Mouse (Mus musculus) layer of hippocampus, adult 9-10 months (tissue): ENCODE results near the gene Serpini1.
A peak's percentile ranks its signal among the peaks of the same experiment; 100 is the strongest.

ENCODE experiments used
- DNase-seq: peaks from one replicate; pipeline ENCODE4 v3.0.0; 2022; ENCODE audit warnings: low spot score

Serpini1 gene

GRCm38 (mm10) chr3:75557292-75557691 lies at the start of gene Serpini1:
Serpini1 (plus strand) TSS chr3:75557547.
- DNase-seq = peak; percentile 86

GRCm38 (mm10) chr3:75517631-75518250 lies 39.6 kb upstream of the Serpini1 start:
- peak; percentile 36 for DNase-seq

DNA sequence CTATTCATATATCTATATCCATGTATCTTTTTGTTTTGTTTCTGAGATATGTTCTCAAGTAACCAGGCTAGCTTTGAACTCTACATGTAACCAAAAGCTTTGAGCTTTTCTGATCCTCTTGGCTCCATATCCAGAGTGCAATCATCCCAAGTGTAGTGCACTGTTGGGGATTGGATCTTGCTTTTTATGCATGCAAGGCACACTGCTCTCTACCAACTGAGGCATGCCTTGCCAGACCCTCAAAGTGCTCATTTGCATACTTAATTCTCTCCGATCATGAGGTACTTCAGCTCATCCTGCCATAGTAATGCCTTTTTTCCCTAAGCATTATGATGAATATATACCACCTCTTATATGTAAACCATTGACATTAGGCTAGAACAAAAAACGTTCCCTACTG lies 36.0 kb upstream of the Serpini1 start:
- no peak for DNase-seq

DNA sequence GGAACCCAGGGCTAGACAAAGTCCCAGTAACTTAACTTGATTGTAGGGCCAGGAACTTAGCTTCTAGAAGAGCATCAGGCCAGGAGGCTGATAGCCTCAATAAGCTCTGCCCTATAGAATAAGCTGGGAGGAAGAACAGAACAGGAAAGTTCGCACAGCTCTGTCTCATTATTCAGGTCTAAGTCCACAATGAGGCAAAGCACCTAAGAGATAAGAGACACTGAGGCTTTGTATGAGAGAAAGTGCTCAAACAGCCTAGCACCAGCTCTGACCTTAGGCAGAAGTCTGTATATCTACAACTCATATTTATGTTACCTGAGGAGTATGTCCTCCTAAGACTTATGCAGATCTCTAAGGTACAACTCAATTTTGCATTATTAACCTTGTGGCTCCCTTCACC lies 34.8 kb upstream of the Serpini1 start:
- DNase-seq = no peak

- no peak for DNase-seq
Observed at GRCm38 (mm10) chr3:75531074-75531473, 26.3 kb upstream of the Serpini1 start.

DNA sequence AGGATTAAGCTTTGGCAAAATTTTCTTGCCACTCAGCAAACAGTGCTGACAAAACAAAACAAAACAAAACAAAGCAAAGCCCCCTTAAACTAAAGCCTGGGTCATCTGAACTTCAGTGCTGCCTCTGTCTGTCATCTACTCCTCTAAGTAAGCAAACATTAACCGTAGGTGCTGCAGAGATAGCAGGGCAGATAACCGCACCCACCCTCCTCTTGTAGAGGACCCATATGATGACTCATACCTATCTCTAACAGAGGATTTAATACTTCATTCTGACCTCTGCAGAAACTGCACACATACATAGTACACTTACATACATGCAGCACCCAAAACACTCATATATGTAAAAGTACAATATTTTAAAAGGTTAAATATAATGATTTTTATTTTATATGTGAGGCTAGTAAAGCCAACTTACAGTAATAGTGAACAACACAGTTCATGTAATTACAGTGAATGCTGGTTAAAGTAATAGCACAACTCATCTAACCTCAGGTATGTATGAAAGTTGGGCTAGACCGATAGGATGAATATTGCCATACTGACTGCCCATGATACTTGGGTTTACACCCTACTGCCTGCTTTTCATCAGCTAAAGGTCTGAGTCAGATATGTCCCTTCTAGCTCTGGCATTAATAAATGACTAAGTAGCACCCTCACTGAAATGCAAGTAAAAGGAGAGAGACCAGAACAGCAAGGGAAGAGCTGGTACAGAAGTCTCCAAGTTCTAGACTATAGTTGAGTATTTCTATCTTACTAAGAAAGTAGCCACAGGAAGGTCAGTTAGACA lies 23.1 kb upstream of the Serpini1 start:
- DNase-seq = no peak

- no peak for DNase-seq
Observed at GRCm38 (mm10) chr3:75541259-75541658, 16.1 kb upstream of the Serpini1 start.

DNA sequence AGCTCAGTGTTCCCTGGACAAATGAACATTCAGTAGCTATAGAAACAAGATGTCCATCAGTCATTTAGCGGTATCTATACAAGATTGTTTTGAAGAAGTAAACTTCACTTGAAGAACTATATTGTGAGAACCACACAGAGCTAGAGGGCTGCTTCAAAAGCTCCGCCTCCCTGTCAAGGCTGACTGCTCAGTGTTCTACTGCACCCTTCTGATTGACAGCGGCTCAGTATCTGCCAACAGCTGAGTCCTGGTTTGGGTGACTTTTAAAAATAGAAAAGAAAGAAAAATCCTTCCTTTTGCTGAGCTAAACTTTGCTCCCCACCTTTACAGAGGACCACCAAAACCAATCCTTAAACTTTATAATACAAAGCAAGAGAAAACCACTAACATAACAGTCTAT lies 14.5 kb upstream of the Serpini1 start:
- DNase-seq = no peak

GRCm38 (mm10) chr3:75544287-75544686 lies 13.1 kb upstream of the Serpini1 start:
- DNase-seq = no peak

DNA sequence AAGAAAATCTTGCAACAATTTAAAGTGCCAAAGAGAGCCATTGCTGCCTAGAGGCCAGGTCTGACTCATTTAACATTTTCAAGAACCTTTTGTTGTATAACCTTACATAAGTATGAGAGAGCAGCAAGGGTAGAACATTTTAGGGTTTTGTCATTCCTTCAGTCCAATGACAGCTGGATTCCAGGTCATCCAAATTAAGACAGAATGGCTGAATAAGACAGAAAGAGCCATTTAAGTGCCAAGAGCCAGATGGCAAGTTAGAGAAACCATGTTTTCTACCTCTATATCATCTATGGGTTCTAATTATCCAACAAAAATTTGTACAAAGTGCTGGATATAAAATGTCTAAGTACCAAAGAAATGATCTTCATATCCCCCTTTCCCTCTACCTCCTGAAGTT lies 6.1 kb upstream of the Serpini1 start:
- no peak for DNase-seq

- no peak for DNase-seq
Observed at GRCm38 (mm10) chr3:75556121-75556694, 1.1 kb upstream of the Serpini1 start.

DNA sequence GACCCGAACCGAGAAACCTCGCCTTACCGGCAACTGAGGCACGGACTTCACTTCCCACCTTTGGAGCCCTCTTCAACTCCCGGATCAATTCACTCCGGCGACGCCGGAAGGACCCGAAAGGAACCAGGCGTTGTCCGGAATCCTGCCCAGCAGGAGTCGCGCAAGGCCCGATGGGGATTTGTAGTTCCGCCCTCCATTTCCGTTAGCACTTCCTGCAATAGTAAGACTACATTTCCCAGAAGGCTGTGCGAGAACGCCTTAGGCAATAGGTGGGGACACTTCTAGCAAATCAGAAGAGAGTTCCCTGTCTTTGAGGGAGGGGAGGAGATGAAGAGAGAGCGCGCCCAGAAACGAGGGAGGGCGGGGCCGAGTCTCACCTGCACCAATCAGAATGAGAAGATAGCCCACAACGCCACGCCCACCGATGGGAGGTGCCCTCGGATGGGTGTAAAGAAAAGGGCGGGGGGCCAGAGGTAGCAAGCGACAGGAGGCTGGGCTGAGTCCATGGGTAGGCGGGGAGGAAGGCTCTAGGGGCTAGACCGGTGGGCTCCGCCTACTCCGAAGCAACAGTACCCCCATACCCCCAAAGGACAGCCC lies 554 bp upstream of the Serpini1 start, which contains the start of gene Pdcd10:
Pdcd10 (minus strand) TSS at position 162 of the 597 bp plus-strand sequence.
- peak; percentile 100 for DNase-seq

DNA sequence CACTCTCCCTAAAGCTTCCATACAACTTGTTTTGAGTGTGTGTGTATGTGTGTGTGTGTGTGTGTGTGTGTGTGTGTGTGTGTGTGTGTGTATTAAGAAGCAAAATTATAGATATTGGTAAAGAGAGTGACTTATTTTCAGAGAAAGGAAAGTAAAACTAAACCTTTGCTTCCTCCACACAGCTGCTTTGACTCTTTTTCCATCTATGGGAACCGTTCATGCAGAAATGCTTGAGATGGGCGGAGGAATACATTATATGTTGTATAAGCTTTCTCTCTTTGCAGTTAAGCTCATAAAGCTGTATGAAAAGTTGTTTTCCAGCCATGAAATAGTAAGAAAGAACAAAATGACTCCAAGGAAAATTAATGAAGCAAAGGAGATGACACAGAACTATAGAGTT lies 16.7 kb downstream of the Serpini1 start:
- no peak for DNase-seq

- DNase-seq = no peak
Observed at GRCm38 (mm10) chr3:75575582-75575981, 18.2 kb downstream of the Serpini1 start.

DNA sequence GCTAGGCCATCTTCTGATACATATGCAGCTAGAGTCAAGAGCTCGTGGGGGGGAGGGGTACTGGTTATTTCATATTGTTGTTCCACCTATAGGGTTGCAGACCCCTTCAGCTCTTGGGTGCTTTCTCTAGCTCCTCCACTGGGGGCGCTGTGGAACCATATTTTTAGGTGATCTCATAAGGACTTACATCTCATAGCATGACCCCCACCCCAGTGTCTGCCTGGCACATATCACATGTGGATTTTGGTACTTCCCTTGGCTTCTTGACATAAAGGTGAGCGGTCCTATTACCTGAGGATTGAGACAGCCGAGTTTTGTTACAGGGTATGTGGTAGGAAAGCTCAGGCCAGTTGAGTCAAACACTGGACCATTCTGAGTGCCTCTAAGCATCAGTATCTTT lies 22.0 kb downstream of the Serpini1 start:
- no peak for DNase-seq

- no peak for DNase-seq
Observed at GRCm38 (mm10) chr3:75583293-75583692, 25.9 kb downstream of the Serpini1 start.

GRCm38 (mm10) chr3:75584898-75585297 lies 27.6 kb downstream of the Serpini1 start:
- DNase-seq = peak; percentile 33

GRCm38 (mm10) chr3:75611019-75611418 lies 53.7 kb downstream of the Serpini1 start:
- no peak for DNase-seq

DNA sequence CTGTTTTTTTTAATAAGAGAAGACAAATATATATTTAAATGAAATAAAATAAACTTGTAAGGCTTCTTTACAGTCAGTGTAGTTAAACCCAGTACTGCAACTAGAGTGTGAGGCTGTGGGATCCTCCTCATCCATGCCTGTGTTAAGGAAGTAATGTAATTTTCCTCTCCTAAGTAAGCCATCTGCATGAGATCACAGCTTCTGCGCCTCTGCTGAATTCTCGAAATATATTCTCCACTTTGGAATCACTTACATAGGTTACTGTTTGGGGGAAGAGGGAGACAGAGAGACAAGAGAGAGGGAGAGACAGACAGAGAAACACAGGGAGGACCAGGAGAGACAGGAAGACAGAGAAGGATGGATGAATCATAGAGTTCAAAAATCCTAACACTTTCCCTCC lies 67.3 kb downstream of the Serpini1 start:
- no peak for DNase-seq

- no peak for DNase-seq
Observed at GRCm38 (mm10) chr3:75630988-75631615, 73.8 kb downstream of the Serpini1 start.

DNA sequence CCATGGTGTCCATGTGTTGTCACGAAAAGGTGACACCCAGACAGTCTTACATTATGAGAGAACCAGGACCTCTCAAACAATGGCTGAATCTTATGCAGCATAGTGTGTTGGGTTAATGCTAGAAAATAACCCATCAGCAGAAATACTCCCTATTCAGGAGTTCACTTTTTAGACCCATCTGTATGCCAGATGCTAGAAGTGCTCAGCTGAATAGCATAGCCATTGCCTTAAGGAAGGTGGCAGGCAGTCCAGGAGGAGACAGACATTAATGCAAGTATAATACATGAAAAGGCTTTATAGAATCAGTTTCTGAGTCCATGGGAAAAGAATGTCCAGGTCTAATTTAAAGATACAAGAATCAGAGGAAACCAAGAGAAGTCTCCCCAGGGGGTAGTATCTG lies 75.9 kb downstream of the Serpini1 start:
- DNase-seq = no peak

- DNase-seq = no peak
Observed at GRCm38 (mm10) chr3:75633635-75634034, 76.3 kb downstream of the Serpini1 start.
